Mouse (Mus musculus) macrophage (primary cell): ENCODE data around the gene Nrxn3. TPM values are rescaled to one million over a fixed set of nuclear protein-coding genes. Genes with fewer than 3 reads are reported as not detected.

Source experiments
- H3K27ac ChIP-seq: fragments of 350-480 bp; formaldehyde crosslinking; 2 replicates; pipeline ENCODE4 v1.9.0; 2021
- H3K36me3 ChIP-seq: fragments of 350-480 bp; formaldehyde crosslinking; 2 replicates; pipeline ENCODE4 v1.9.0; 2021; ENCODE audit errors: inconsistent target
- H3K4me3 ChIP-seq: fragments of 350-480 bp; formaldehyde crosslinking; 2 replicates; pipeline ENCODE4 v1.9.0; 2021; ENCODE audit errors: inconsistent target
- H3K79me2 ChIP-seq: fragments of 350-480 bp; formaldehyde crosslinking; 2 replicates; pipeline ENCODE4 v1.9.0; 2021; ENCODE audit errors: inconsistent target
- WGBS: methylation state at CpG from one replicate; pipeline ENCODE4 v1.1.7; 2026; ENCODE audit warnings: inconsistent platforms; ENCODE audit not compliant: missing documents; 5-methylcytosine and 5-hydroxymethylcytosine counted together
- polyA plus RNA-seq: library from polyadenylated mRNA; stranded (reverse); fragments of 250-400 nt; gene quantifications from 3 replicates; pipeline ENCODE4 v1.2.4, GENCODE M21; 2018; ENCODE audit warnings: inconsistent platforms

Nrxn3 gene
- polyA plus RNA-seq, 1 experiment from 2014 or later: not detected

DNA sequence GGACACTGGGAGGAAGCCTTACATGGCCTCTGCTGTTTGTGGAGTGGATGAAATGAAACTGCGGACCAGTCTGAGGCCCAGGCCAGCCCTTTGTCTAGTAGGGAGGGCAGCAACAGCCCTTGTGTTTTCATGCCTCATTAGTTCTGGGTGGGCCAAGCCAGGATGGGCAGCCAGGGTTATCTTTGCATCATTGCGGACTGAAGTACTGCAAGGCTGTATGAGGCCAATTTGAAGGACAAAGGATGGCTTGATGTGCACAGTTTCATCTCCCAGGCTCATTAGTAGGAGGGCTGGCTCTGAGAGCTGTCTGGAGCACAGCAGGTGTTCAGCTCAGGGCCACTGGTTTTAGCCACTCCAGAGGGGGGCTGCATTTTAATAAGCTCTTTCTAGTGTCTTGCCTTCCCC is 458.5 kb downstream of the Nrxn3 start:
- Histone ChIP-seq H3K27ac (no peak overlapping the region), H3K4me3 (no peak overlapping the region), H3K36me3 (no peaks in the 10 kb centered on the region), H3K79me2 (no peaks in the 10 kb centered on the region)
- 66% methylated on average over 2 of the region's 2 CpGs for WGBS

- Histone ChIP-seq H3K79me2 (no peaks in the 10 kb centered on the region), H3K36me3 (no peaks in the 10 kb centered on the region), H3K4me3 (no peak overlapping the region), H3K27ac (no peak overlapping the region)
- WGBS: 89% methylated on average over 10 of the region's 10 CpGs
Measured at GRCm38 (mm10) chr12:89198764-89199525, 476.3 kb downstream of the Nrxn3 start.

DNA sequence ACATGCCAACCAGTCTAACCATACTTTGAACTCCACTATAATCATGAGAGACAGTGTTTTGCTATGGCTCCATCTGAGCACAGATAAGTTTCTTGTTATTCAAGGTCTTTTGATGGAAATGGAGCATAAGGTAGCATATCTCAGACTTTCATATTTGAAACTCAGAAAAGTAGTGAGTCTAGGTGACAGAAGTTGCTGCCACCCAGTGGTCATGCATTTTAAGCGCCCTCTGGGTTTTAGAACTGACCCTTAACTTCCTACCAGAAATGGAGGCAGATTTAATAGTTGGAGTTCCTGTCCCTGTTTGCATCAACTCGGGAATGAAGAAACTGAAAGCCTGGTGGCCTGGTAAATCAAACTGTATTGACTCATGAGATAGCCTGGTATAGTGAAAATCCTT is 488.9 kb downstream of the Nrxn3 start:
- H3K4me3 ChIP-seq: no peak overlapping the region
- WGBS: 29% methylated on average over 2 of the region's 2 CpGs
- no peaks in the 10 kb centered on the region for H3K79me2 ChIP-seq
- H3K27ac ChIP-seq: no peak overlapping the region
- H3K36me3 ChIP-seq: no peaks in the 10 kb centered on the region

DNA sequence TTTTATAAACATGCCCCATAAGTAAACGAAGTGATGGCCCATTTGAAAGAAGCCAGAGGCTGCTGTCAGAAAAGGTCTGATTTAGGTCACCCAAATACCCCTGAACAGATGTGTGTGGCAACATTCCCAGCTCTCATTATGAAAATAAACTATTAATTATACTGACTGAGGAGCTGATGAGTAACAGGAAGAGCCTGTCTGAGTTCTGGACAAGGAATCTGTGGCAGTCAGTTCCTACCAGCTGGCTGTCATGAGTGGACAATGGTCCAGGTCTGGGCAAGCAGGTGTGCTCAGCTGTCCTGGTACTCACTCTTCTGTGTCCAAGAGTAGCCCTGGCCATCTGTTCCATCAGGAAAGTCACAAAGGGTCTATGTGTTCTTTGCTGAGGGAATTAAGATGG is 517.1 kb downstream of the Nrxn3 start:
- H3K27ac ChIP-seq: no peak overlapping the region
- no peaks in the 10 kb centered on the region for H3K36me3 ChIP-seq
- 30% methylated on average over 1 of the region's 1 CpGs for WGBS
- H3K79me2 ChIP-seq: no peaks in the 10 kb centered on the region
- no peak overlapping the region for H3K4me3 ChIP-seq

DNA sequence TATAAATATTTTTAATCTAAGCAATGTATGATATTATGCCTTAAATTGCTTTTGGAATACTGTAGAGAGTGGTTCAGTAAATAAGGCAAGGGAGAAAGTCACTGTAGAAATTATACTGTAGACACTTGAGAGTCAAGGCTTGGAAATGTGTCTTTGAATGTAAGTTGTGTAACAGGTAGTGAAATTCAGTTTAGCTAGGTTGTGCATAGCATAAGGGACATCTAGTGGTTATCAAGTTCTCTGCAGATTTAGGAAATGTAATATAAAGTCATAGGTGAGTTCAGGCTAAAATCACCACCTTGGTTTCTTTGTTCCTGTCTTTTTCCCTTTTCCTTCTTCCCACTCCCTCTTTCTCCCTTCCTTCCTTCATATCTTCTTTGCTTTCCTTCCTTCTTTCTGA is 518.9 kb downstream of the Nrxn3 start:
- no peak overlapping the region for H3K27ac ChIP-seq
- no peaks in the 10 kb centered on the region for H3K79me2 ChIP-seq
- no peak overlapping the region for H3K4me3 ChIP-seq
- no peaks in the 10 kb centered on the region for H3K36me3 ChIP-seq

DNA sequence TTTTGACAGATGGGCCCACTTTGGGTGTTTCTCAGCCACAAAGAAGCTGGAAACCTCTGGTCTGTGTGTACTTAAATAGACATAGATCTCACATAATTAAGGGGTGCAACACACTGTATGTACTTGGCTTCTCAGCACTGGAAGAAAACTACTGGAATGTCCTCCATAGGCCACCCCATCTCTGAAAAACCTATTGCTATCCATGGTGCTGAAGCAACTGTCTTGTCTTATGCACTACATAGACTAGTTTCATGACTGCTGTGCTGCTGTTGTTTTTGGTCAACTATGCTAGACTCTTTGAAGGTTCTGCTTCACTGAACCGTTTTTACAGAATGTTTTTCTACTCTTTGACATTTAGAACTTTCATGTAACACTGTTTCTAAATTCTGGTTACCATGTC is 519.8 kb downstream of the Nrxn3 start:
- WGBS: 21% methylated on average over 1 of the region's 1 CpGs
- H3K79me2 ChIP-seq: no peaks in the 10 kb centered on the region
- H3K36me3 ChIP-seq: no peaks in the 10 kb centered on the region
- H3K4me3 ChIP-seq: no peak overlapping the region
- no peak overlapping the region for H3K27ac ChIP-seq

DNA sequence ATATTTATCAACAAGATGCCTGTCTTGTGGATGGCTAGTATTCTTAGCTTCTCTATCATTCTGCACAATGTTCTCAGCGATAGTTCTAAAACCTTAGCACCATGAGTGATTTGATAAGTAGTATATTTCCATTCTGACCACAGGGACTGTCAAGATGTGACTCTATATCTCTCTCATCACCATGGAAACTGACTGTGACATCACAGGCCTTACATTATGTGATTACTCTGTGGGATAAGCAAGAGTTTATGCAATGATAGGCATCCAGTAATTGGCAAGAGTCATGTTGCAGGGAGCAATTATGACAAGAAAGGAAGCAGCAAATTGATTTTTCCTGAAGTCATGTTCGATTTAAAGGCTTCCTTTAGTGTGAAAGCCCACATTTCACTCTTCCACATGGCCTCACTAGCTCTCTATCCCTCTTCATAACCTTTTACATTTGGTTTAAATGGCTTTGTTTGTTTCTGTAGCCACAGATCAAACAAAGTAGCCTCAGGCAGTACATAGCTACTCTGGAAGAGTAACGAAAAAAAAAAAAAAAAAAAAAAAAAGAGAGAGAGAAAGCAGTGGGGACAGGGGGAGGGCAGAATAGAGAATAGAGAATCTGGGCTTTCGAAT is 532.7 kb downstream of the Nrxn3 start:
- Histone ChIP-seq H3K4me3 (no peak overlapping the region), H3K27ac (no peak overlapping the region), H3K36me3 (no peaks in the 10 kb centered on the region), H3K79me2 (no peaks in the 10 kb centered on the region)
- WGBS: 78% methylated on average over 3 of the region's 4 CpGs

DNA sequence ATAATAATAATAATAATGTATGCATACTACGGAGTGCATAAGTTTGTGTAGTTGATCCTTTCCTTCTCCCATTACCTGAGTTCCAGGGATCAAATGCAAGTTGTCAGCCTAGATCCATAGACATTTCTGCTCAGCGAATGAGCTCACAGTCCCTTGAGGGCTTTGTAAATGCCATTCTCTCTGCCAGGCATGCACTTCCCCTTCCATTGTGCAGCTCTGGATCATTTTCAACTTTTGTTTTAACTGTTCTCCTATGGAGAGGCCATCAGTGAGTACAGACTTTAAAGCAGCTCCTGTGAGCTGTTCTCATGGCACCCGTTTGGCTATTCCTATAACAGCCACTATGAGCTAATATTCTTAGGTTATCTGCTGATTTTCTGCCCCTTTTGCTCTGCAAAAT is 536.2 kb downstream of the Nrxn3 start:
- no peaks in the 10 kb centered on the region for H3K36me3 ChIP-seq
- no peaks in the 10 kb centered on the region for H3K79me2 ChIP-seq
- H3K27ac ChIP-seq: no peak overlapping the region
- no peak overlapping the region for H3K4me3 ChIP-seq
- 94% methylated on average over 3 of the region's 3 CpGs for WGBS

DNA sequence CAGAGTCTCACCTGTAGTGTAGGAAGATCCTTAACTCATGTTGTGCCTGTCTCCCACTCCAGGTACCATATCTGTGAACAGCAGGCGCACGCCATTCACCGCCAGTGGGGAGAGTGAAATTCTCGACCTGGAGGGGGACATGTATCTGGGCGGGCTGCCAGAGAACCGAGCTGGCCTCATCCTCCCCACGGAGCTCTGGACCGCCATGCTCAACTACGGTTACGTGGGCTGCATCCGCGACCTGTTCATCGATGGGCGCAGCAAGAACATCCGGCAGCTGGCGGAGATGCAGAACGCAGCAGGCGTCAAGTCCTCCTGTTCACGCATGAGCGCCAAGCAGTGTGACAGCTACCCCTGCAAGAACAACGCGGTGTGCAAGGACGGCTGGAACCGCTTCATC is 537.4 kb downstream of the Nrxn3 start:
- 93% methylated on average over 23 of the region's 24 CpGs for WGBS
- no peaks in the 10 kb centered on the region for H3K79me2 ChIP-seq
- no peak overlapping the region for H3K4me3 ChIP-seq
- H3K27ac ChIP-seq: no peak overlapping the region
- no peaks in the 10 kb centered on the region for H3K36me3 ChIP-seq

- WGBS: 64% methylated on average over 1 of the region's 1 CpGs
- H3K79me2 ChIP-seq: no peaks in the 10 kb centered on the region
- H3K36me3 ChIP-seq: no peaks in the 10 kb centered on the region
- H3K27ac ChIP-seq: no peak overlapping the region
- no peak overlapping the region for H3K4me3 ChIP-seq
Measured at GRCm38 (mm10) chr12:89262261-89262660, 539.6 kb downstream of the Nrxn3 start.

DNA sequence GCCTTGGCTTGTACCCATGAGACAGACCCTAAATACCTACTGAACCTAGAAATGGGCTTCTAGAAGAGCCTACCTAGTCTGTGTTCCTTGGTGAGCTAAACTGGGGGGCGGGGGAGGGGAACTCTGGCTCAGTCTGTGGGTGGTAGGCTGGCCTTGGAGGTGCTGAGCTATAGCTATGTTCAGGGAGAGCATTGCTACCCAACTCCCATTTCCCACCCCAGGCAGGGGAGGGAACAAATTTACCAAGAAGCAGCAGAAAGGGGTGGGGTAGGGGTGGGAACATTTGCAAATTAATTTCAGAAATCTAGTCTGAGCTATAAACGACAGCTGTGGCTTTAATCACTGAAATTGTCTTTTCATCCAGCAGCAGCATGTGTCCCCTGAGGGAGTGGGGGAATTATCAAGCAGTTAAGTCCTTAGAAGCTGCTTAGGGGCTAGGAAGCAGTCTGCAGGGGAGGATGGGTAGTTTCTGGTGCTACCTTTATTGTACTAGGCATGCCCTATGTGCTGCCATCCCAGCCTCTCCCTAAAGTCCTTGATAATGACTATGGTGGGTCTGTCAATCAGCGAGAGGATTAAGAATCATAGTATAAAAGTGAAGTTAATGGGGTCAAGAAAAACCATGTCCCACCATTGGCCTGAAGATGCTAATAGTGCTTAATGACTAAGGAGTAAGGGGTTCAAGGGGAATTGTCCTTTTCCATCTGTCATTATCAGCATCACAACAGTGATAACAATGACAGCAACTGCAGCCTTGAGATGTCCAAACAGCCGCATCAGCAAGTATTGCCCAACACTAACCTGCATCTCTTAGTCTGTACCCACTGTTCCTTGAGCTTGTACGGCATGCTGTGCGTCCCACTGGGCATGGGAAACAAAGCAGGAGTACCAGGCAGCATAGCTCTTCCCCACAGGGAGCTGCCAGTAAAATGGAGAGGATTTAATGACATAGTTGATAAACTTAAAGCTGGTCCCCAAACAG is 560.0 kb downstream of the Nrxn3 start:
- H3K36me3 ChIP-seq: no peaks in the 10 kb centered on the region
- no peaks in the 10 kb centered on the region for H3K79me2 ChIP-seq
- H3K4me3 ChIP-seq: no peak overlapping the region
- WGBS: 69% methylated on average over 6 of the region's 6 CpGs
- H3K27ac ChIP-seq: no peak overlapping the region

- Histone ChIP-seq H3K36me3 (no peaks in the 10 kb centered on the region), H3K27ac (no peak overlapping the region), H3K79me2 (no peaks in the 10 kb centered on the region), H3K4me3 (no peak overlapping the region)
- WGBS: 94% methylated on average over 3 of the region's 3 CpGs
Measured at GRCm38 (mm10) chr12:89284412-89284811, 561.7 kb downstream of the Nrxn3 start.

- Histone ChIP-seq H3K36me3 (no peaks in the 10 kb centered on the region), H3K27ac (no peak overlapping the region), H3K79me2 (no peaks in the 10 kb centered on the region), H3K4me3 (no peak overlapping the region)
- 42% methylated on average over 4 of the region's 4 CpGs for WGBS
Measured at GRCm38 (mm10) chr12:89287037-89287436, 564.4 kb downstream of the Nrxn3 start.

- Histone ChIP-seq H3K4me3 (no peak overlapping the region), H3K79me2 (no peaks in the 10 kb centered on the region), H3K36me3 (no peaks in the 10 kb centered on the region), H3K27ac (no peak overlapping the region)
- 81% methylated on average over 4 of the region's 4 CpGs for WGBS
Measured at GRCm38 (mm10) chr12:89289589-89290274, 567.1 kb downstream of the Nrxn3 start.
